Mouse (Mus musculus) CH12.LX (cell line): Measurements from ENCODE around the gene Golga7b. TPM values are rescaled to one million over a fixed set of nuclear protein-coding genes. Genes with fewer than 3 reads are reported as not detected.

Source experiments
- DNase-seq: peaks from one replicate; pipeline ENCODE4 v3.0.0-alpha.2; 2013; ENCODE audit errors: extremely low read depth
- H3K27ac ChIP-seq: 2 replicates; pipeline ENCODE4 v1.5.1; 2012; ENCODE audit warnings: low read depth, mild to moderate bottlenecking, control low read depth, moderate library complexity; ENCODE audit not compliant: insufficient read depth
- H3K27me3 ChIP-seq: replicated peaks from 2 replicates; pipeline ENCODE3; 2012; ENCODE audit warnings: inconsistent platforms
- H3K36me3 ChIP-seq, 2 experiments: replicated peaks in 1 of 2; 2 replicates each; pipeline versions ENCODE3 to v1.6.1; 2012; ENCODE audit warnings: inconsistent platforms in 1 of 2, low read length in 1 of 2, mild to moderate bottlenecking in 1 of 2, mixed read lengths in 1 of 2, moderate library complexity in 1 of 2; ENCODE audit not compliant: control insufficient read depth in 1 of 2, insufficient read depth in 1 of 2
- H3K4me1 ChIP-seq, 2 experiments: 2 replicates each; pipeline ENCODE4 v1.6.1; 2012; ENCODE audit warnings: inconsistent platforms in 1 of 2, moderate library complexity in 1 of 2; ENCODE audit not compliant: insufficient read depth in 2 of 2, control insufficient read depth in 1 of 2
- H3K4me2 ChIP-seq: 2 replicates; pipeline ENCODE4 v1.6.1; 2012; ENCODE audit warnings: low read depth, mild to moderate bottlenecking, control low read depth; ENCODE audit not compliant: poor library complexity, insufficient read depth, severe bottlenecking
- H3K4me3 ChIP-seq, 3 experiments: fragments of 150-350 bp in 1 of 3; sonication (generic) in 1 of 3; replicated peaks in 1 of 3; 2 replicates each; pipeline versions ENCODE3 to v1.5.1; 2011 to 2012; ENCODE audit warnings: low read depth in 2 of 3, low read length in 2 of 3, mild to moderate bottlenecking in 2 of 3, moderate library complexity in 2 of 3, control low read depth in 1 of 3, improper control_type of control experiment in 1 of 3, inconsistent platforms in 1 of 3, mixed read lengths in 1 of 3; ENCODE audit not compliant: poor library complexity in 1 of 3
- H3K79me2 ChIP-seq: replicated peaks from 2 replicates; pipeline ENCODE4 v1.6.1; 2012; ENCODE audit warnings: mild to moderate bottlenecking, moderate library complexity; ENCODE audit not compliant: control insufficient read depth, poor library complexity, insufficient read depth, severe bottlenecking; ENCODE audit errors: extremely low read depth
- H3K9ac ChIP-seq: 2 replicates; pipeline ENCODE4 v1.6.1; 2012; ENCODE audit warnings: low read depth, mild to moderate bottlenecking, control low read depth, moderate library complexity; ENCODE audit not compliant: insufficient read depth
- H3K9me3 ChIP-seq: replicated peaks from 2 replicates; pipeline ENCODE3; 2012; ENCODE audit warnings: low read length, inconsistent platforms, mixed read lengths
- BHLHE40 ChIP-seq: IDR thresholded peaks from 2 replicates; pipeline ENCODE4 v1.6.1; 2011; ENCODE audit warnings: mild to moderate bottlenecking, low read depth, low read length, improper control_type of control experiment
- CHD2 ChIP-seq: IDR thresholded peaks from 2 replicates; pipeline ENCODE4 v1.6.1; 2011; ENCODE audit warnings: low read length, improper control_type of control experiment
- EP300 ChIP-seq: IDR thresholded peaks from 2 replicates; pipeline ENCODE4 v1.6.1; 2011; ENCODE audit warnings: low read length, improper control_type of control experiment
- ETS1 ChIP-seq: conservative IDR thresholded peaks from 2 replicates; pipeline ENCODE4 v1.6.1; 2012; ENCODE audit warnings: low read depth, mild to moderate bottlenecking, inconsistent platforms, low read length, improper control_type of control experiment, moderate library complexity
- HCFC1 ChIP-seq: IDR thresholded peaks from 2 replicates; pipeline ENCODE4 v1.6.1; 2012; ENCODE audit warnings: low read depth, mild to moderate bottlenecking, inconsistent platforms, low read length, improper control_type of control experiment
- IRF4 ChIP-seq: IDR thresholded peaks from 2 replicates; pipeline ENCODE4 v1.6.1; 2014; ENCODE audit warnings: low read depth, mild to moderate bottlenecking, inconsistent platforms, low read length, improper control_type of control experiment
- JUN ChIP-seq: IDR thresholded peaks from 2 replicates; pipeline ENCODE4 v1.6.1; 2011; ENCODE audit warnings: low read depth, mild to moderate bottlenecking, low read length, improper control_type of control experiment, moderate library complexity; ENCODE audit not compliant: insufficient read depth
- JUND ChIP-seq: conservative IDR thresholded peaks from 2 replicates; pipeline ENCODE4 v1.6.1; 2011; ENCODE audit warnings: low read depth, low read length, improper control_type of control experiment
- MAZ ChIP-seq: IDR thresholded peaks from 2 replicates; pipeline ENCODE4 v1.6.1; 2012; ENCODE audit warnings: low read depth, mild to moderate bottlenecking, inconsistent platforms, low read length, improper control_type of control experiment, moderate library complexity
- MEF2A ChIP-seq: IDR thresholded peaks from 2 replicates; pipeline ENCODE4 v1.6.1; 2014; ENCODE audit warnings: low read depth, mild to moderate bottlenecking, inconsistent platforms, low read length, improper control_type of control experiment, borderline replicate concordance
- MXI1 ChIP-seq: IDR thresholded peaks from 2 replicates; pipeline ENCODE4 v1.6.1; 2011; ENCODE audit warnings: mild to moderate bottlenecking, low read depth, low read length, improper control_type of control experiment
- NRF1 ChIP-seq: IDR thresholded peaks from 2 replicates; pipeline ENCODE4 v1.6.1; 2014; ENCODE audit warnings: low read depth, mild to moderate bottlenecking, inconsistent platforms, low read length, improper control_type of control experiment, moderate library complexity
- PAX5 ChIP-seq: IDR thresholded peaks from 2 replicates; pipeline ENCODE4 v1.6.1; 2012; ENCODE audit warnings: low read length, inconsistent platforms, mixed read lengths
- POLR2A ChIP-seq: IDR thresholded peaks from 2 replicates; pipeline ENCODE4 v1.6.1; 2011; ENCODE audit warnings: low read depth, mild to moderate bottlenecking, improper control_type of control experiment, low read length
- POLR2AphosphoS2 ChIP-seq: IDR thresholded peaks from 2 replicates; pipeline ENCODE4 v1.6.1; 2011; ENCODE audit warnings: low read depth, low read length, improper control_type of control experiment
- RAD21 ChIP-seq: IDR thresholded peaks from 2 replicates; pipeline ENCODE4 v1.6.1; 2011; ENCODE audit warnings: low read depth, mild to moderate bottlenecking, low read length, improper control_type of control experiment, moderate library complexity
- RCOR1 ChIP-seq: conservative IDR thresholded peaks from 2 replicates; pipeline ENCODE4 v1.6.1; 2012; ENCODE audit warnings: low read depth, mild to moderate bottlenecking, inconsistent platforms, low read length, improper control_type of control experiment
- SIN3A ChIP-seq: IDR thresholded peaks from 2 replicates; pipeline ENCODE4 v1.6.1; 2012; ENCODE audit warnings: low read length, improper control_type of control experiment, inconsistent platforms
- SMC3 ChIP-seq: IDR thresholded peaks from 2 replicates; pipeline ENCODE4 v1.6.1; 2011; ENCODE audit warnings: low read depth, low read length, improper control_type of control experiment
- TBP ChIP-seq: conservative IDR thresholded peaks from 2 replicates; pipeline ENCODE4 v1.6.1; 2011; ENCODE audit warnings: low read depth, low read length, improper control_type of control experiment
- UBTF ChIP-seq: IDR thresholded peaks from 2 replicates; pipeline ENCODE4 v1.6.1; 2012; ENCODE audit warnings: low read depth, mild to moderate bottlenecking, inconsistent platforms, low read length, improper control_type of control experiment, moderate library complexity
- USF1 ChIP-seq: IDR thresholded peaks from 2 replicates; pipeline ENCODE4 v1.6.1; 2014; ENCODE audit warnings: low read depth, mild to moderate bottlenecking, inconsistent platforms, low read length, improper control_type of control experiment
- ZC3H11A ChIP-seq: IDR thresholded peaks from 2 replicates; pipeline ENCODE4 v1.6.1; 2012; ENCODE audit warnings: low read depth, mild to moderate bottlenecking, inconsistent platforms, low read length, improper control_type of control experiment
- ZKSCAN1 ChIP-seq: IDR thresholded peaks from 2 replicates; pipeline ENCODE4 v1.6.1; 2012; ENCODE audit warnings: low read depth, inconsistent platforms, low read length, improper control_type of control experiment, borderline replicate concordance
- dilution Hi-C: fragments of 300-500 bp; cut with MboI; formaldehyde crosslinking; loops from 2 replicates; pipeline ENCODE4 v1.14.3; 2020; ENCODE audit warnings: low sequenced_read_pairs; ENCODE audit not compliant: extremely low pct_unique_long_range_greater_than_20kb, extremely low pct_ligation_motif_present
- in situ Hi-C: fragments of 300-500 bp; cut with MboI; formaldehyde crosslinking; loops from 3 replicates; pipeline ENCODE4 v1.14.3; 2019; ENCODE audit warnings: low sequenced_read_pairs, low pct_ligation_motif_present, low pct_unique_long_range_greater_than_20kb, mixed read lengths
- polyA plus RNA-seq: library from polyadenylated mRNA; unstranded; fragments of >175 nt; gene quantifications from 2 replicates; pipeline ENCODE4 v1.2.1, GENCODE M21; 2012; ENCODE audit warnings: low read depth; ENCODE audit not compliant: insufficient read length
- total RNA-seq, 2 experiments: library from RNA; depleted of rRNA; stranded (reverse); fragments of 300-350 nt in 1 of 2; fragments of >200 nt in 1 of 2; gene quantifications; 2 replicates each; pipeline ENCODE4 v1.2.3; 2012 to 2014

Gene Golga7b
- total and polyA plus RNA-seq, 3 experiments = 0.07 to 0.19 (median 0.08) TPM

- H3K9ac ChIP-seq = no peak overlapping the region
- peaks cover 1% of the 10 kb centered on the region for H3K9me3 ChIP-seq
- dilution Hi-C loops (no loop called here), in situ Hi-C loops (no loop called here)
- H3K27ac ChIP-seq = no peak overlapping the region
- H3K27me3 ChIP-seq = peaks cover 19% of the 10 kb centered on the region
- no peak overlapping the region for H3K4me2 ChIP-seq
- peaks cover 13 to 29% of the 10 kb centered on the region in 2 experiments for H3K4me1 ChIP-seq
- H3K36me3 ChIP-seq = no peaks in the 10 kb centered on the region
- no peaks in the 10 kb centered on the region for H3K79me2 ChIP-seq
- no peak overlapping the region for H3K4me3 ChIP-seq
- DNase-seq = no peak
- TF ChIP-seq CHD2 (peak; percentile 22; the same call in 1 of the 2 replicates), MAZ (no peak), JUND (no peak), POLR2AphosphoS2 (no peak), MEF2A (no peak), SIN3A (no peak)
These were observed 10.7 kb downstream of the Golga7b start for GRCm38 (mm10) chr19:42258031-42258430.

- Histone ChIP-seq H3K27me3 (peaks cover 14% of the 10 kb centered on the region), H3K9me3 (peaks cover 3% of the 10 kb centered on the region), H3K4me1 (peaks cover 13 to 29% of the 10 kb centered on the region in 2 experiments), H3K79me2 (no peaks in the 10 kb centered on the region), H3K27ac (no peak overlapping the region), H3K4me3 (no peak overlapping the region), H3K36me3 (no peaks in the 10 kb centered on the region), H3K4me2 (no peak overlapping the region), H3K9ac (no peak overlapping the region)
- dilution Hi-C loops (no loop called here), in situ Hi-C loops (no loop called here)
- TF ChIP-seq PAX5 (no peak), BHLHE40 (no peak), POLR2A (no peak), EP300 (no peak), ETS1 (no peak), SMC3 (no peak), JUND (no peak), NRF1 (no peak), ZKSCAN1 (no peak), MXI1 (no peak), IRF4 (no peak), JUN (no peak), USF1 (no peak), RCOR1 (no peak), UBTF (no peak), RAD21 (no peak), HCFC1 (no peak), ZC3H11A (no peak), TBP (no peak)
- DNase-seq = no peak
These were observed 11.2 kb downstream of the Golga7b start for GRCm38 (mm10) chr19:42258596-42258995.
